Mouse (Mus musculus): ENCODE data around the gene Magi1. TPM values are rescaled to one million over a fixed set of nuclear protein-coding genes. Genes with fewer than 3 reads are reported as not detected.

Magi1 gene
- polyA plus RNA-seq, 1 experiment from 2014 or later = 22.9 TPM

- 64% methylated on average over 5 of the region's 5 CpGs for WGBS
Observed at GRCm38 (mm10) chr6:93704350-93704749, 579.4 kb downstream of the Magi1 start.

GRCm38 (mm10) chr6:93699436-93699835 is 584.3 kb downstream of the Magi1 start:
- no peak overlapping the region for H3K4me2 ChIP-seq (ENCODE audit: low read length)
- no peak overlapping the region for H3K4me3 ChIP-seq (ENCODE audit: low read depth, low read length)
- DNase-seq (ENCODE audit: low spot score) = peak; percentile 38
- no peak overlapping the region for H3K27ac ChIP-seq (ENCODE audit: low read depth, low read length)
- no peaks in the 10 kb centered on the region for H3K27me3 ChIP-seq (replicated peaks; ENCODE audit: control insufficient read depth, insufficient read depth, low read length)
- peak; percentile 20; the same call in 1 of the 2 replicates for ATAC-seq
- H3K9ac ChIP-seq (ENCODE audit: low read length) = no peak overlapping the region
- H3K4me1 ChIP-seq (ENCODE audit: control insufficient read depth, insufficient read depth, low read length) = no peaks in the 10 kb centered on the region
- no peaks in the 10 kb centered on the region for H3K9me3 ChIP-seq (replicated peaks; ENCODE audit: control insufficient read depth, low read length)
- peaks cover 62% of the 10 kb centered on the region for H3K36me3 ChIP-seq (ENCODE audit: control insufficient read depth, insufficient read depth, low read length)
- 76% methylated on average over 13 of the region's 13 CpGs for WGBS

More at GRCm38 (mm10) chr6:93704350-93704749, 579.4 kb downstream of the Magi1 start:
- H3K4me2 ChIP-seq (ENCODE audit: low read length) = no peak overlapping the region
- DNase-seq (ENCODE audit: low spot score) (no peak), ATAC-seq (no peak)
- H3K4me3 ChIP-seq (ENCODE audit: low read depth, low read length) = no peak overlapping the region
- H3K4me1 ChIP-seq (ENCODE audit: control insufficient read depth, insufficient read depth, low read length) = no peaks in the 10 kb centered on the region
- no peaks in the 10 kb centered on the region for H3K9me3 ChIP-seq (replicated peaks; ENCODE audit: control insufficient read depth, low read length)
- H3K36me3 ChIP-seq (ENCODE audit: control insufficient read depth, insufficient read depth, low read length) = peaks cover 19% of the 10 kb centered on the region
- no peak overlapping the region for H3K27ac ChIP-seq (ENCODE audit: low read depth, low read length)
- H3K27me3 ChIP-seq (replicated peaks; ENCODE audit: control insufficient read depth, insufficient read depth, low read length) = no peaks in the 10 kb centered on the region
- H3K9ac ChIP-seq (ENCODE audit: low read length) = no peak overlapping the region

GRCm38 (mm10) chr6:93697956-93698355 is 585.8 kb downstream of the Magi1 start:
- H3K27ac ChIP-seq (ENCODE audit: low read depth, low read length) = no peak overlapping the region
- no peaks in the 10 kb centered on the region for H3K4me1 ChIP-seq (ENCODE audit: control insufficient read depth, insufficient read depth, low read length)
- H3K9ac ChIP-seq (ENCODE audit: low read length) = no peak overlapping the region
- no peak overlapping the region for H3K4me3 ChIP-seq (ENCODE audit: low read depth, low read length)
- ATAC-seq = no peak
- WGBS = 80% methylated on average over 5 of the region's 5 CpGs
- no peak for DNase-seq (ENCODE audit: low spot score)
- H3K9me3 ChIP-seq (replicated peaks; ENCODE audit: control insufficient read depth, low read length) = no peaks in the 10 kb centered on the region
- H3K4me2 ChIP-seq (ENCODE audit: low read length) = no peak overlapping the region
- H3K36me3 ChIP-seq (ENCODE audit: control insufficient read depth, insufficient read depth, low read length) = peaks cover 63% of the 10 kb centered on the region
- no peaks in the 10 kb centered on the region for H3K27me3 ChIP-seq (replicated peaks; ENCODE audit: control insufficient read depth, insufficient read depth, low read length)

GRCm38 (mm10) chr6:93678766-93679165 is 605.0 kb downstream of the Magi1 start:
- H3K4me2 ChIP-seq (ENCODE audit: low read length) = no peak overlapping the region
- WGBS = 76% methylated on average over 17 of the region's 17 CpGs
- no peak for ATAC-seq

GRCm38 (mm10) chr6:93666731-93667130 is 617.0 kb downstream of the Magi1 start:
- no peak overlapping the region for H3K4me2 ChIP-seq (ENCODE audit: low read length)
- H3K4me1 ChIP-seq (ENCODE audit: control insufficient read depth, insufficient read depth, low read length) = no peaks in the 10 kb centered on the region
- no peak overlapping the region for H3K9ac ChIP-seq (ENCODE audit: low read length)
- DNase-seq (ENCODE audit: low spot score) (no peak), ATAC-seq (no peak)
- H3K36me3 ChIP-seq (ENCODE audit: control insufficient read depth, insufficient read depth, low read length) = no peaks in the 10 kb centered on the region
- H3K4me3 ChIP-seq (ENCODE audit: low read depth, low read length) = no peak overlapping the region
- H3K27ac ChIP-seq (ENCODE audit: low read depth, low read length) = no peak overlapping the region
- 31% methylated on average over 2 of the region's 2 CpGs for WGBS
- H3K27me3 ChIP-seq (replicated peaks; ENCODE audit: control insufficient read depth, insufficient read depth, low read length) = no peaks in the 10 kb centered on the region
- H3K9me3 ChIP-seq (replicated peaks; ENCODE audit: control insufficient read depth, low read length) = no peaks in the 10 kb centered on the region

More at GRCm38 (mm10) chr6:93678766-93679165, 605.0 kb downstream of the Magi1 start:
- DNase-seq (ENCODE audit: low spot score) = no peak
- Histone ChIP-seq H3K9ac (ENCODE audit: low read length) (no peak overlapping the region), H3K4me1 (ENCODE audit: control insufficient read depth, insufficient read depth, low read length) (peaks cover 3% of the 10 kb centered on the region), H3K27me3 (replicated peaks; ENCODE audit: control insufficient read depth, insufficient read depth, low read length) (no peaks in the 10 kb centered on the region), H3K36me3 (ENCODE audit: control insufficient read depth, insufficient read depth, low read length) (peaks cover 52% of the 10 kb centered on the region), H3K27ac (ENCODE audit: low read depth, low read length) (no peak overlapping the region), H3K4me3 (ENCODE audit: low read depth, low read length) (no peak overlapping the region), H3K9me3 (replicated peaks; ENCODE audit: control insufficient read depth, low read length) (no peaks in the 10 kb centered on the region)

GRCm38 (mm10) chr6:93665056-93665805 is 618.5 kb downstream of the Magi1 start:
- Histone ChIP-seq H3K4me2 (ENCODE audit: low read length) (no peak overlapping the region), H3K4me1 (ENCODE audit: control insufficient read depth, insufficient read depth, low read length) (no peaks in the 10 kb centered on the region), H3K9me3 (replicated peaks; ENCODE audit: control insufficient read depth, low read length) (no peaks in the 10 kb centered on the region), H3K4me3 (ENCODE audit: low read depth, low read length) (no peak overlapping the region), H3K27ac (ENCODE audit: low read depth, low read length) (no peak overlapping the region), H3K9ac (ENCODE audit: low read length) (no peak overlapping the region), H3K36me3 (ENCODE audit: control insufficient read depth, insufficient read depth, low read length) (no peaks in the 10 kb centered on the region), H3K27me3 (replicated peaks; ENCODE audit: control insufficient read depth, insufficient read depth, low read length) (no peaks in the 10 kb centered on the region)
- 94% methylated on average over 12 of the region's 12 CpGs for WGBS
- ATAC-seq (no peak), DNase-seq (ENCODE audit: low spot score) (no peak)

- no peak for ATAC-seq
- WGBS = 24% methylated on average over 1 of the region's 1 CpGs
- H3K4me2 ChIP-seq (ENCODE audit: low read length) = no peak overlapping the region
Observed at GRCm38 (mm10) chr6:93661139-93661538, 622.6 kb downstream of the Magi1 start.

GRCm38 (mm10) chr6:93659534-93659933 is 624.2 kb downstream of the Magi1 start:
- no peak overlapping the region for H3K27ac ChIP-seq (ENCODE audit: low read depth, low read length)
- ATAC-seq = peak; percentile 52; the same call in 1 of the 2 replicates
- whole genome bisulfite sequencing = 21% methylated on average over 8 of the region's 8 CpGs
- no peak overlapping the region for H3K4me3 ChIP-seq (ENCODE audit: low read depth, low read length)
- H3K4me1 ChIP-seq (ENCODE audit: control insufficient read depth, insufficient read depth, low read length) = no peaks in the 10 kb centered on the region; the same call in 1 of the 2 replicates
- H3K27me3 ChIP-seq (replicated peaks; ENCODE audit: control insufficient read depth, insufficient read depth, low read length) = no peaks in the 10 kb centered on the region
- H3K9me3 ChIP-seq (replicated peaks; ENCODE audit: control insufficient read depth, low read length) = no peaks in the 10 kb centered on the region
- no peak overlapping the region for H3K9ac ChIP-seq (ENCODE audit: low read length)
- DNase-seq (ENCODE audit: low spot score) = peak; percentile 56
- no peaks in the 10 kb centered on the region for H3K36me3 ChIP-seq (ENCODE audit: control insufficient read depth, insufficient read depth, low read length)
- no peak overlapping the region for H3K4me2 ChIP-seq (ENCODE audit: low read length)

More at GRCm38 (mm10) chr6:93661139-93661538, 622.6 kb downstream of the Magi1 start:
- Histone ChIP-seq H3K9me3 (replicated peaks; ENCODE audit: control insufficient read depth, low read length) (no peaks in the 10 kb centered on the region), H3K36me3 (ENCODE audit: control insufficient read depth, insufficient read depth, low read length) (no peaks in the 10 kb centered on the region), H3K27ac (ENCODE audit: low read depth, low read length) (no peak overlapping the region), H3K9ac (ENCODE audit: low read length) (no peak overlapping the region), H3K4me3 (ENCODE audit: low read depth, low read length) (no peak overlapping the region), H3K27me3 (replicated peaks; ENCODE audit: control insufficient read depth, insufficient read depth, low read length) (no peaks in the 10 kb centered on the region), H3K4me1 (ENCODE audit: control insufficient read depth, insufficient read depth, low read length) (no peaks in the 10 kb centered on the region; the same call in 1 of the 2 replicates)
- DNase-seq (ENCODE audit: low spot score) = no peak
